Mouse (Mus musculus): ENCODE data around the gene Ddt. TPM values are rescaled to one million over a fixed set of nuclear protein-coding genes. Genes with fewer than 3 reads are reported as not detected.
"Not testable (repeated sequence)": the region's sequence is repeated elsewhere in the genome, so short reads cannot be mapped to it uniquely, and the experiment has no call there.

The Ddt gene
- polyA plus RNA-seq, 1 experiment from 2014 or later, result 94.7 TPM

DNA sequence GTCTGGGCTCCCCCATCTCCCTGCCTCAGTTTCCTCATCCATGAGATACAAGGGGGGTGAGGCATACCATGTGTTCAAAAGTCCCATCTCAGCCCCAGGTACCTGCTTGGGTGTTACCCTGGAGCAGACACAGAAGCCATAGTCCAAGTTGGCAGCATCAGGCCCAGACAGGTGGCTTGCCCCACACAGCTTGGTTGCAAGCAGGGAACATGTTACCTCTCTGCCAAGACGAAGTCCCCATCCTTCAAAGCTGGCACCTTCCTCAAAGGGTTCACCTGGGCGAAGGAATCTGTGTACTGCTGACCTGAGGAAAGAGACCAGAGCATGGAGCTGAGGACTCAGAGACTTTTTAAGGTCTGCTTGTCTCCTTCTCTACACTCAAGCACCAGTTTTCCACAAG lies 4.7 kb upstream of the Ddt start:
- Histone ChIP-seq H3K27ac (ENCODE audit: low read depth, low read length) (no peak overlapping the region), H3K4me1 (ENCODE audit: control insufficient read depth, insufficient read depth, low read length) (peaks cover 4% of the 10 kb centered on the region), H3K27me3 (ENCODE audit: control insufficient read depth, insufficient read depth, low read length) (peaks cover 21% of the 10 kb centered on the region), H3K4me3 (ENCODE audit: low read depth, low read length) (no peak overlapping the region), H3K36me3 (ENCODE audit: control insufficient read depth, insufficient read depth, low read length) (no peaks in the 10 kb centered on the region), H3K4me2 (no peak overlapping the region), H3K9ac (ENCODE audit: low read length) (no peak overlapping the region), H3K9me3 (ENCODE audit: control insufficient read depth, low read length) (no peaks in the 10 kb centered on the region)
- ATAC-seq (ENCODE audit: low FRiP score), result no peak
- WGBS, result 72% methylated on average over 2 of the region's 2 CpGs
- DNase-seq (ENCODE audit: low spot score, missing footprints), result no peak

DNA sequence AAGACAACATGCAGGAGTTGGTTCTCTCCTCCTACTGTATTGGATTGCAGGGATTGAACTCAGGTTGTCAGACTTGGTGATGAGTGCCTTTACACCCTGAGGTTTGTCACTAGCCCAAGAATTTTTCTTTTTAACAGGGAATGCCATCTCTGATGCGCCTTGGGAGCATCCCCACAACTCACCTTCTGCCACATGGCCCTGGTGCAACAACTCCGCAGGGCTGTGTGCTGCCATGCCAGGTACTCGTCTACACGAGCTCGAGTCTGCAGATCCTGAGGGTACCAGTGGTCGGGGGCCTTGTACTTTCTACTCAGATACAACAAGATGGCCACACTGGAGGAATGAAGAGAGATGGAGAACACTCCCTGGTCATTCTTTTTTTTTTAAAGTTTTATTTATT lies 3.3 kb upstream of the Ddt start:
- Histone ChIP-seq H3K27me3 (ENCODE audit: control insufficient read depth, insufficient read depth, low read length) (peaks cover 16% of the 10 kb centered on the region), H3K9ac (ENCODE audit: low read length) (no peak overlapping the region), H3K4me1 (ENCODE audit: control insufficient read depth, insufficient read depth, low read length) (peaks cover 7% of the 10 kb centered on the region), H3K4me2 (no peak overlapping the region), H3K27ac (ENCODE audit: low read depth, low read length) (no peak overlapping the region), H3K36me3 (ENCODE audit: control insufficient read depth, insufficient read depth, low read length) (no peaks in the 10 kb centered on the region), H3K9me3 (ENCODE audit: control insufficient read depth, low read length) (no peaks in the 10 kb centered on the region), H3K4me3 (ENCODE audit: low read depth, low read length) (no peak overlapping the region)
- ATAC-seq (ENCODE audit: low FRiP score) (no peak), DNase-seq (ENCODE audit: low spot score, missing footprints) (peak; percentile 59)
- 88% methylated on average over 6 of the region's 6 CpGs for WGBS

DNA sequence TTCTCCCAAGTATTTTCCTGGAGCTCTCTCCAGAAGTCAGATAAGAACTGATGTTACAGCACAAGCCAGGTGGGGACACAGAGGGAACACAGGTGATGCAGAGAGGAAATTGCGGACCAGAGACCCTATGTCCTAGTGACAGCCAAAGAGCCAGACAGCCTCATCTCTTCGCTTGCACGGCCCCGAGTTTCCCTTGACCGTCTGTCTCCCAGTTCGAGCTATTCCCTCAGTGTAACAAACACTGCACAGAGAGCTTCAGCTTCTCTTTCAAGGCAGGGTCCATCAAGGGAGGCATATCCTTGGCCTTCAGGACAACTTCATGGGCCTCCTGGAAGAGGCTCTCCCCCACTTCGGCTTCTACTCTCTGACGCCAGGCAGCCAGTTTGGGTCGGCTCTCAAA lies 1.4 kb upstream of the Ddt start:
- no peaks in the 10 kb centered on the region for H3K9me3 ChIP-seq (ENCODE audit: control insufficient read depth, low read length)
- no peak overlapping the region for H3K4me2 ChIP-seq
- no peak overlapping the region for H3K4me3 ChIP-seq (ENCODE audit: low read depth, low read length)
- WGBS, result 92% methylated on average over 9 of the region's 9 CpGs
- no peak overlapping the region for H3K27ac ChIP-seq (ENCODE audit: low read depth, low read length)
- no peaks in the 10 kb centered on the region for H3K36me3 ChIP-seq (ENCODE audit: control insufficient read depth, insufficient read depth, low read length)
- H3K9ac ChIP-seq (ENCODE audit: low read length), result no peak overlapping the region
- peak; percentile 53 for DNase-seq (ENCODE audit: low spot score, missing footprints)
- H3K4me1 ChIP-seq (ENCODE audit: control insufficient read depth, insufficient read depth, low read length), result peaks cover 2% of the 10 kb centered on the region; the same call in 1 of the 2 replicates
- peaks cover 3% of the 10 kb centered on the region for H3K27me3 ChIP-seq (ENCODE audit: control insufficient read depth, insufficient read depth, low read length)
- no peak for ATAC-seq (ENCODE audit: low FRiP score)

DNA sequence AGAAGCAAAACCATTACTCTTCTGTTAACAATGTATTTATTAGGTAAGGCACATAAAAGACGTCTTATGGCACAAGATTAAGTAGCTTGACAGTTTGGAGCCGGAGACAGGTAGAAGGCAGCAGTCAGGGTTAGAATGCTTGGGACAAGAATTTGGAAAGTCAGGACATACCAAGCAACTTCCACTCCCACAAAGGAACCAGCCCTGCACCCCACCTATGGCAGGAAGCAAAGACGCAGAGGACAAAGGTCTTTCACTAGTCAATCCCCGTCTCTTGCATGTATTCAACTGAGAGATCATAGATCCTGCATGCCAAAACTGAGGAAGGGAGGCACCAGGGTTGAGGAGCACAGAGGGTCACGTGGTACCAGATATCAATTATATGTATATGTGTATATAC lies 888 bp upstream of the Ddt start:
- no peaks in the 10 kb centered on the region for H3K36me3 ChIP-seq (ENCODE audit: control insufficient read depth, insufficient read depth, low read length)
- peak; percentile 54 for DNase-seq (ENCODE audit: low spot score, missing footprints)
- H3K9ac ChIP-seq (ENCODE audit: low read length), result no peak overlapping the region
- 93% methylated on average over 5 of the region's 5 CpGs for WGBS
- no peaks in the 10 kb centered on the region for H3K9me3 ChIP-seq (ENCODE audit: control insufficient read depth, low read length)
- no peak overlapping the region for H3K4me3 ChIP-seq (ENCODE audit: low read depth, low read length)
- no peak overlapping the region for H3K4me2 ChIP-seq
- H3K27me3 ChIP-seq (ENCODE audit: control insufficient read depth, insufficient read depth, low read length), result no peaks in the 10 kb centered on the region
- H3K4me1 ChIP-seq (ENCODE audit: control insufficient read depth, insufficient read depth, low read length), result peaks cover 2% of the 10 kb centered on the region; the same call in 1 of the 2 replicates
- no peak for ATAC-seq (ENCODE audit: low FRiP score)
- no peak overlapping the region for H3K27ac ChIP-seq (ENCODE audit: low read depth, low read length)

DNA sequence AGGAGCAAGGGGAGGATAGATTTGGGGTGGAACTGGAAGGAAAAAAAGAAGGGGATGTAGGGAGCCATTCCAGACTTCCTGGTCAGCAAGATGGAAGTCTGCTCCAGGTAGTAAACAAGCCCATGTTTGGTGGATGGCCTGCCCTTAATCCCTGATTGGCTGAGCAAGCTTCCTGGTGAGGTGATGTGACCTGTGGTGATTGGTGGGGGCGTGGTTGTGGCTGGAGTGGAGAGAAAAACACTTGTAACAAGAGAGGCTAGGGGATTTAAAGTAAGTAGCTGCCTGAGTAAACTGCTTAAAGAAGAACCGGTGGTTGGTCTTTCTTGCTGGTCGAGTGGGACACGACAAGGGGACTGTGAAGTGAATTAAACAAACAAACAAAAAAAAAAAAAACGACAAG lies 5.5 kb downstream of the Ddt start:
- H3K4me1 ChIP-seq (ENCODE audit: control insufficient read depth, insufficient read depth, low read length), result peaks cover 14% of the 10 kb centered on the region
- 39% methylated on average over 5 of the region's 5 CpGs for WGBS
- H3K27ac ChIP-seq (ENCODE audit: low read depth, low read length); H3K9me3 ChIP-seq (ENCODE audit: control insufficient read depth, low read length); H3K27me3 ChIP-seq (ENCODE audit: control insufficient read depth, insufficient read depth, low read length); H3K36me3 ChIP-seq (ENCODE audit: control insufficient read depth, insufficient read depth, low read length); H3K4me2 ChIP-seq; H3K4me3 ChIP-seq (ENCODE audit: low read depth, low read length); H3K9ac ChIP-seq (ENCODE audit: low read length); ATAC-seq (ENCODE audit: low FRiP score): not testable (repeated sequence)
- DNase-seq (ENCODE audit: low spot score, missing footprints), result peak; percentile 31

DNA sequence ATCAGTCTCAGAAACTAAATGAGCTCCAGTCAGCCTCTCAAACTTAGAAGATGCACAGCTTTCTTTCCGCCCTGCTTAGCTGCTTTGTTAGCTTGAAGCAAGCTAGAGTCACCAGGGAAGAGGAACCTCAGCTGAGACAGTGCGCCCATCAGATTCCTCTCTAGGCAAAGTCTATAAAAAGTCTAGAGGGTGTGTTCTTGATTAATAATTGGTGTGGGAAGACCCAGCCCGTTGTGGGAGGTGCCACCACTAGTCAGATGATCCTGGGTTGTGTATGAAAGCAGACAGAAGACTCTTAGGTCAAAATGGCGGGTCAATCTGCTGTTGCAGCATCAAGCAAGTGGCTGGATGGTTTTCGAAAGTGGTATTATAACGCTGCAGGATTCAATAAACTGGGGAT lies 6.4 kb downstream of the Ddt start:
- Histone ChIP-seq H3K9me3 (ENCODE audit: control insufficient read depth, low read length) (no peaks in the 10 kb centered on the region), H3K36me3 (ENCODE audit: control insufficient read depth, insufficient read depth, low read length) (no peaks in the 10 kb centered on the region), H3K27ac (ENCODE audit: low read depth, low read length) (no peak overlapping the region), H3K9ac (ENCODE audit: low read length) (no peak overlapping the region), H3K4me1 (ENCODE audit: control insufficient read depth, insufficient read depth, low read length) (peaks cover 12% of the 10 kb centered on the region), H3K4me3 (ENCODE audit: low read depth, low read length) (no peak overlapping the region), H3K27me3 (ENCODE audit: control insufficient read depth, insufficient read depth, low read length) (no peaks in the 10 kb centered on the region), H3K4me2 (no peak overlapping the region)
- ATAC-seq (ENCODE audit: low FRiP score) (no peak), DNase-seq (ENCODE audit: low spot score, missing footprints) (no peak)
- 91% methylated on average over 6 of the region's 6 CpGs for WGBS

DNA sequence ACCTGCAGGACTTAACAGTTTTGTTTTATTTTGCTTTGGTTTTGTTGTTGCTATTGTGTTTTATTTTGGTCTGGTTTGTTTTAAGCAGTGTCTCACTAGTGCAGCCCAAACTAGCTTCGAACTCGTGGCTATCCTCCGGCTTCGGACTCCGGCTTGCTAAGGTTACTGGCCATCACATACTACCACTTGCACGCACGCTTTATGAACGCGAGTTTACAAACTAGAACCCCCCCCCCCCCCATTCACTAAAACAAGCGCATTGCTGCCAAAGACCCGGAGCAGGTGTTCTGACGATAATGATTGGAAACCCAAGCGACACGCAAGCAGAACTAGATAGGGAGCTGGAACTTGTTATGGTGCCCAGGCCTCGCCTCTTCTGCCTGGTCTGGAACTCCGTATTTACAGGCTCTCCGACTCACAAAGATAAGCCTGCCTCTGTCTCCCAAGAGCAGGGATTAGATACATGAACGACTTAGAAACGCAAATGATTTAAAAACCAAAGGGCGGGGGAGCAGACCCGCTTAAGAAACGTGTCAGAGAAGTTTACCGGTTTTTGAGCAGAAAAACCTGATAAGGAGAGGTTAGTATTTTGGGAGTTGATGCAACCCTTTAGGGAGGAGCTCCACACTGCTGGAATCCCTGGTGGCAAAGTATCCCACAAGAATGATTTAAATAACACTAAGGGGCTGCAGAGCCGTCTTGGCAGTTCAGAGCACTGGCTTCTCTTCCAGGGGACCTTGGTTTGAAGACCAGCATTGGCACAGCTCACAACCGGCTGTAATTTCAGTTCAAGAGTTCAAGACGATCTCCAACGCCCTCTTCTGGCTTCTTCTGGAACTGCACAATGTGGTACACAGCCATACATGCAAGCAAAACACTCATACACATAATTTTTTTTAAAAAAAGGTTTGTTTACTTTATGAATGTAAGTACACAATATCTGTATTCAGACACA lies 8.4 kb downstream of the Ddt start:
- H3K36me3 ChIP-seq (ENCODE audit: control insufficient read depth, insufficient read depth, low read length), result no peaks in the 10 kb centered on the region
- H3K9ac ChIP-seq (ENCODE audit: low read length), result peak overlapping the region; percentile 72
- ATAC-seq (ENCODE audit: low FRiP score), result peak; percentile 57
- H3K27ac ChIP-seq (ENCODE audit: low read depth, low read length), result peak overlapping the region; percentile 25; the same call in 1 of the 2 replicates
- peak overlapping the region; percentile 72 for H3K4me3 ChIP-seq (ENCODE audit: low read depth, low read length)
- no peaks in the 10 kb centered on the region; the same call in 1 of the 2 replicates for H3K9me3 ChIP-seq (ENCODE audit: control insufficient read depth, low read length)
- DNase-seq (ENCODE audit: low spot score, missing footprints), result peak; percentile 98
- peak overlapping the region; percentile 89 for H3K4me2 ChIP-seq
- H3K4me1 ChIP-seq (ENCODE audit: control insufficient read depth, insufficient read depth, low read length), result peaks cover 12% of the 10 kb centered on the region
- WGBS, result 2% methylated on average over 27 of the region's 27 CpGs
- H3K27me3 ChIP-seq (ENCODE audit: control insufficient read depth, insufficient read depth, low read length), result no peaks in the 10 kb centered on the region

DNA sequence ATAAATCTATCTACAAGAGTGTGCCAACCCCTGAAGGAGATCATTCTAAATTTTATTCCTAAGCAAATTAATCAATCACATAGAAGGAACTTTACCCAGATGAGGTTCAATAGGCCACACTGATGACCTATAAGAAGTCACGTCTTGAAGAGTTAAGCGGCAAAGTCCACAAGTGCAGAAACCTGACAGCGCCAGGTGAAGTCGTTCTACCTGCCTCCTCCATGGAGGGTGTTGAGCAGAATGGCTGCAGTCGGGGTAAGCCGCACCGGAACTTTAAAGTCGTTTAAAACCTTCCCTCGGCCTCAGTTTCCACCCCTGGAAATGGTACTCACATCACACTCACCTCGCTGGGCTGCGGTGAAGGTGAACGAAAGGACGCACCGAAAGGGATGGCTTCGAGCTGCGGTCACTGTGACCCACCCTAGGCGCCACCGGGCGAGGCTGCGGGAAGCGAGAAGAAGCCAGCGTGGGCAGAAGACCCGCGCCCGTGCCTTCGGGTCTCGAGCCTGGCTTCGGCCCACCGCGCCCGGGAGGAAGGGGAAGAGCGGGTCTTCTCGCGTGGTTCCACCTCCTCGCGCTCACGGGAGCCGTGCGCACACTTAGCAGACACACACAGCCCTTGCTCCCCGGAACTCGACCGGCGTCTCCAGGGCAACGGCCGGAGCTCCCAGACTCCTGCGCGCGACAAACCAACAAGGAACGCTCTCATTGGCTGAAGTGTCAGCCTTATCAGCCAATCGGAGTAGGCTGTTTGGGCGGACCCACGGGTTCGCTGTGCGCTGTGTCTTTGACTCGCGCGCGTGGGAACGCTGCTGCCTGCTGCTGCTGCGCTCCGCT lies 9.3 kb downstream of the Ddt start, which contains the start of gene Cabin1:
Gene Cabin1 (minus strand): TSS at position 660 of the 837 bp plus-strand sequence.
- Histone ChIP-seq H3K4me2 (peak within 1 kb of the TSS; percentile 89), H3K36me3 (ENCODE audit: control insufficient read depth, insufficient read depth, low read length) (0 out of 2 replicates have a peak, but pooled peaks cover 2% of the 10 kb centered on the region), H3K9me3 (ENCODE audit: control insufficient read depth, low read length) (no peaks in the 10 kb centered on the region; the same call in 1 of the 2 replicates), H3K27ac (ENCODE audit: low read depth, low read length) (peak within 1 kb of the TSS; percentile 25; the same call in 1 of the 2 replicates), H3K4me1 (ENCODE audit: control insufficient read depth, insufficient read depth, low read length) (peaks cover 12% of the 10 kb centered on the region), H3K4me3 (ENCODE audit: low read depth, low read length) (peak within 1 kb of the TSS; percentile 72), H3K9ac (ENCODE audit: low read length) (peak within 1 kb of the TSS; percentile 72), H3K27me3 (ENCODE audit: control insufficient read depth, insufficient read depth, low read length) (no peaks in the 10 kb centered on the region)
- ATAC-seq (ENCODE audit: low FRiP score) (peak; percentile 99), DNase-seq (ENCODE audit: low spot score, missing footprints) (peak; percentile 100)
- under 1% methylated on average over 61 of the region's 61 CpGs for WGBS

All from midbrain, embryonic 11.5 days (tissue).